Mouse (Mus musculus): ENCODE measurements around the gene Mocs1. TPM values are rescaled to one million over a fixed set of nuclear protein-coding genes. Genes with fewer than 3 reads are reported as not detected.

The Mocs1 gene
- 8.4 and 8.9 TPM in 2 replicates for polyA plus RNA-seq (2015; fragmentation: Nextera tagmentation; extraction: Ambion mirVana)

GRCm38 (mm10) chr17:49428239-49428688 lies at the start of gene Mocs1:
TSS of gene Mocs1 (plus strand) at chr17:49428362.
- H3K9ac ChIP-seq, result peak within 1 kb of the TSS; percentile 82
- peak within 1 kb of the TSS; percentile 71 for H3K4me2 ChIP-seq
- peak within 1 kb of the TSS; percentile 63 for H3K4me3 ChIP-seq (replicated peaks)
- H3K9me3 ChIP-seq (replicated peaks), result no peaks in the 10 kb centered on the region
- H3K4me1 ChIP-seq, result peaks cover 41% of the 10 kb centered on the region
- peak; percentile 99 for ATAC-seq (replicated peaks; ENCODE audit: low FRiP score)
- under 1% methylated on average over 28 of the region's 28 CpGs for WGBS
- H3K27ac ChIP-seq, result peak within 1 kb of the TSS; percentile 75
- no peaks in the 10 kb centered on the region for H3K27me3 ChIP-seq
- H3K36me3 ChIP-seq, result 0 out of 2 replicates have a peak, but pooled peaks cover 5% of the 10 kb centered on the region

DNA sequence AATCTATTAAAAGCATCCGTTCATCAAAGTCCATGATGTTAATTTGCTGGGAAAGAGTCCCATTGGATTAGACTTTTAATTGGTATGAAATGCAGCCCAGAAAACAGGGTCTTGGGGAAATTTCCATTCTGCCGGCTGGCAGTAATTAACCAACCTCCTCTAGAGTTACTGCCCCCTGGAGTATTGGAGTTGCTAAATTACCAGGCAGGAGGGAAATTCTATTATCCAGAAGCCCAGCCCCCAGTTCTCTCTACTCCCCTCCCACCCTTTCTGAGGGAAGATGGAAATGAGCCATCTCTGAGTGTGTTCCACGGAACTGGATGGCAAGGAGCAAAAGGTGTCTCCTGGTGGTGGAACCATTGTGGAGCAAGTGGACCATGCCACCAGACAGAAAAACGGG lies 48.5 kb upstream of the Mocs1 start:
- H3K9me3 ChIP-seq (replicated peaks), result no peaks in the 10 kb centered on the region
- no peak overlapping the region for H3K4me2 ChIP-seq
- ATAC-seq (replicated peaks; ENCODE audit: low FRiP score), result no peak
- no peaks in the 10 kb centered on the region for H3K4me1 ChIP-seq
- WGBS, result 82% methylated on average over 4 of the region's 4 CpGs
- no peak overlapping the region for H3K27ac ChIP-seq
- no peak overlapping the region for H3K9ac ChIP-seq
- no peaks in the 10 kb centered on the region for H3K36me3 ChIP-seq
- H3K4me3 ChIP-seq (replicated peaks), result no peak overlapping the region
- no peaks in the 10 kb centered on the region for H3K27me3 ChIP-seq

DNA sequence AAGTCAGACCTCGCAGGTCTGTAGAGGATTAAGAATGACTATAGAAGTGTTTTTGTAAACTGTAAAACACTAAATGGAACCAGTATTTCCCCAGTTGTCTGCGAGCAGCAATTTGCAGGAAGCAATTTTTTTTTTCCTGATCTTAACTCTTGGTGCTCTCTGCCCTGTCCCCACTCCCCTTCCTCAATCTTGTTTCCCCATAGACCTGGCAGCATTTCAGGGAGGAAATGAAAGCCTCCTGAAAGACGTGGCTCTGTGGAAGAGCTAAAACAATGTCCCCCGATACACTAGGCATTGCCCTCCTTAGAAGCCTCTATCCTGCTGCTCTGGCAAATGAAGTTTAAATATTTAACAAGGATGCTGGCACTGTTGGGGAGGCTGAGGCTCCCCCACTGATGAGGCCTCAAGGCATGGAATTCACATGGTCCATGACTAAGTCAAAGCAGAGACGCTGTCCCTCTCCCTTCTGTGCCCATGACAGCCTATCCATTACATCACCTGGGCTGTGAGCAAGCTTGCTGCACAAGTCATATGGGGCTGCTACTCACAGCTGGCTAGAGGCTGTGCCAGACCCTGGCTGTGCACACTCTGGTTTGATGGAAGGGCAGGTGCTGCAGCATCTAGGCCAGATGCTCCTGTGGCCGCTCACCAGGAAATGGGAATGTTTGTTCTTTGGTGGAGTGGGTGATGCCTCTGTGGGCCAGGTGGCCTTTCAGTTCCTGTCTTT lies 43.8 kb upstream of the Mocs1 start:
- no peak for ATAC-seq (replicated peaks; ENCODE audit: low FRiP score)
- H3K27me3 ChIP-seq, result no peaks in the 10 kb centered on the region
- H3K4me1 ChIP-seq, result no peaks in the 10 kb centered on the region
- H3K4me3 ChIP-seq (replicated peaks), result no peak overlapping the region
- H3K27ac ChIP-seq, result no peak overlapping the region
- 41% methylated on average over 6 of the region's 6 CpGs for WGBS
- H3K9ac ChIP-seq, result no peak overlapping the region
- no peaks in the 10 kb centered on the region for H3K36me3 ChIP-seq
- H3K9me3 ChIP-seq (replicated peaks), result no peaks in the 10 kb centered on the region; the same call in 1 of the 2 replicates
- H3K4me2 ChIP-seq, result no peak overlapping the region

- no peak overlapping the region for H3K4me3 ChIP-seq (replicated peaks)
- no peak overlapping the region for H3K9ac ChIP-seq
- no peaks in the 10 kb centered on the region; the same call in 1 of the 2 replicates for H3K9me3 ChIP-seq (replicated peaks)
- H3K27ac ChIP-seq, result no peak overlapping the region
- ATAC-seq (replicated peaks; ENCODE audit: low FRiP score), result no peak
- H3K4me2 ChIP-seq, result no peak overlapping the region
- H3K27me3 ChIP-seq, result no peaks in the 10 kb centered on the region
- no peaks in the 10 kb centered on the region for H3K4me1 ChIP-seq
- no peaks in the 10 kb centered on the region for H3K36me3 ChIP-seq
- WGBS, result 85% methylated on average over 2 of the region's 2 CpGs
Measured at GRCm38 (mm10) chr17:49387741-49388140, 40.4 kb upstream of the Mocs1 start.

GRCm38 (mm10) chr17:49392751-49393150 lies 35.4 kb upstream of the Mocs1 start:
- 17% methylated on average over 1 of the region's 1 CpGs for WGBS
- ATAC-seq (replicated peaks; ENCODE audit: low FRiP score), result no peak

DNA sequence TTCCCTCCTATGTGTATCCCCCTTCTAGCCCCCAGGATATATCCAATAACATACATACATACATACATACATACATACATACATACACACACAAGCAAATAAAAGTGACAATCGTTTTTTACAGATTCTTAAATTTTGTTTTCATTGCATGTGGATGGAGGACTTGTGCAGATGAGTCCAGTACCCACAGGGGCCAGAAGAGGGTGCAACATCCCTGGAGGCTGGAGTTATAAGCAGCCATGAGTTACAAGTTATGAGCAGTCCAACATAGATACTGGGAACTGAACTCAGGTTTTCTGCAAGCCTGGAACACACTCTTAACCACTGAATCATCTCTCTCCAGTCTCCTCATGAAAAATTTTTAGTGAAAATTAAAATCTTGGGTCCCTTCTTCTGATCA lies 33.3 kb upstream of the Mocs1 start:
- H3K27ac ChIP-seq, result no peak overlapping the region
- H3K9me3 ChIP-seq (replicated peaks), result no peaks in the 10 kb centered on the region
- 77% methylated on average over 1 of the region's 1 CpGs for WGBS

More at GRCm38 (mm10) chr17:49392751-49393150, 35.4 kb upstream of the Mocs1 start:
- Histone ChIP-seq H3K27me3 (no peaks in the 10 kb centered on the region), H3K4me3 (replicated peaks) (no peak overlapping the region), H3K9ac (no peak overlapping the region), H3K9me3 (replicated peaks) (no peaks in the 10 kb centered on the region; the same call in 1 of the 2 replicates), H3K4me2 (no peak overlapping the region), H3K4me1 (no peaks in the 10 kb centered on the region), H3K27ac (no peak overlapping the region), H3K36me3 (no peaks in the 10 kb centered on the region)

DNA sequence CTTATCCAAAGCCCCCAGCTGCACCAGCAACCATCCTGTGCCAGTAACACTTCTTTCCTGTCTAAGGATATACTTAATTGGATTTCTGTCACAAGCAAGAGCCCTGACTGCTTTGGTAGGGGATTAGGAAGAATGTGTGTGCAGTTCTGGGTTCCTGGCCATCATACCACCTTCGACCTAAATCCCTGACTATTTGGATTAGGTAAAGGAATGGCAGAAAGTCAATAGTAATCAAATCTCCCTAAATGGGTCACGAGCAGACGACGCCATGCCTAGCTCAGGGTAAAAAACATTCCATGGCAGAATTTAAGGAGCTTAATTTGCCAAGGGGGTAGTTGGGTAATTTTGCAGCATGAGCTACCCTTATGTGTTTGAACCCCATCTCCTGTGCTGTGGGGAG lies 28.6 kb upstream of the Mocs1 start:
- no peaks in the 10 kb centered on the region for H3K36me3 ChIP-seq
- H3K4me3 ChIP-seq (replicated peaks), result no peak overlapping the region
- H3K4me1 ChIP-seq, result no peaks in the 10 kb centered on the region
- H3K9ac ChIP-seq, result no peak overlapping the region
- no peak overlapping the region for H3K27ac ChIP-seq
- WGBS, result 78% methylated on average over 4 of the region's 4 CpGs
- H3K27me3 ChIP-seq, result no peaks in the 10 kb centered on the region
- no peak overlapping the region for H3K4me2 ChIP-seq
- no peaks in the 10 kb centered on the region for H3K9me3 ChIP-seq (replicated peaks)
- no peak for ATAC-seq (replicated peaks; ENCODE audit: low FRiP score)

More for the DNA sequence above, 33.3 kb upstream of the Mocs1 start:
- Histone ChIP-seq H3K4me3 (replicated peaks) (no peak overlapping the region), H3K4me1 (no peaks in the 10 kb centered on the region), H3K9ac (no peak overlapping the region), H3K36me3 (no peaks in the 10 kb centered on the region), H3K4me2 (no peak overlapping the region), H3K27me3 (no peaks in the 10 kb centered on the region)
- ATAC-seq (replicated peaks; ENCODE audit: low FRiP score), result no peak

GRCm38 (mm10) chr17:49400130-49400529 lies 28.0 kb upstream of the Mocs1 start:
- Histone ChIP-seq H3K27ac (no peak overlapping the region), H3K4me3 (replicated peaks) (no peak overlapping the region), H3K36me3 (no peaks in the 10 kb centered on the region), H3K4me1 (no peaks in the 10 kb centered on the region), H3K4me2 (no peak overlapping the region), H3K9me3 (replicated peaks) (no peaks in the 10 kb centered on the region), H3K9ac (no peak overlapping the region), H3K27me3 (no peaks in the 10 kb centered on the region)
- WGBS, result 6% methylated on average over 2 of the region's 2 CpGs
- 0 out of 2 replicates have a peak, but pooled peaks have one; percentile 52 for ATAC-seq (replicated peaks; ENCODE audit: low FRiP score)

- H3K4me3 ChIP-seq (replicated peaks), result no peak overlapping the region
- H3K4me1 ChIP-seq, result no peaks in the 10 kb centered on the region
- WGBS, result 73% methylated on average over 6 of the region's 6 CpGs
- H3K36me3 ChIP-seq, result no peaks in the 10 kb centered on the region
- no peak overlapping the region for H3K27ac ChIP-seq
- H3K9me3 ChIP-seq (replicated peaks), result no peaks in the 10 kb centered on the region
- no peaks in the 10 kb centered on the region for H3K27me3 ChIP-seq
- H3K9ac ChIP-seq, result no peak overlapping the region
- no peak overlapping the region for H3K4me2 ChIP-seq
- no peak for ATAC-seq (replicated peaks; ENCODE audit: low FRiP score)
Measured at GRCm38 (mm10) chr17:49403151-49403550, 25.0 kb upstream of the Mocs1 start.

- Histone ChIP-seq H3K27ac (no peak overlapping the region), H3K27me3 (no peaks in the 10 kb centered on the region), H3K4me3 (replicated peaks) (no peak overlapping the region), H3K9me3 (replicated peaks) (no peaks in the 10 kb centered on the region), H3K4me2 (no peak overlapping the region), H3K4me1 (no peaks in the 10 kb centered on the region), H3K36me3 (no peaks in the 10 kb centered on the region), H3K9ac (no peak overlapping the region)
- WGBS, result 83% methylated on average over 5 of the region's 5 CpGs
- no peak for ATAC-seq (replicated peaks; ENCODE audit: low FRiP score)
Measured at GRCm38 (mm10) chr17:49405927-49406326, 22.2 kb upstream of the Mocs1 start.

DNA sequence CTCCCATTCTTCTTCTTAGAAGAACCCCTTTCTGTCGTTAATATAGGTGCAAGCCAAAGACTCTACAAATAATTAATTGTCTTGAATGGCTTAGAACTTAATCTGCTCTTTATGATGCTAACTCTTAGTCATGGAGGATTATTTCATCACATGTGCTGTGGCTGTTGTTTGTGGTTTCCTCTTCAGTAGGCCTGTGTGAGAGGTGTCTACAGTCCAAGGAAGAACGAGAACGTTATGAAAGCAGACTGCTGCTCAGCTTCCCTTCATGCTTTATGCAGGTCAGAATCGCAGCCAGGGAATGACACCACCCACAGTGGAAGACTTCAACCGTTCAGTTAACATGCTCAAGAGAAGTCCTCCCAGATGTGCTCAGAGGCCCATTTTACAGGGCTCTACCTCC lies 15.2 kb upstream of the Mocs1 start:
- no peak overlapping the region for H3K9ac ChIP-seq
- WGBS, result 88% methylated on average over 5 of the region's 5 CpGs

DNA sequence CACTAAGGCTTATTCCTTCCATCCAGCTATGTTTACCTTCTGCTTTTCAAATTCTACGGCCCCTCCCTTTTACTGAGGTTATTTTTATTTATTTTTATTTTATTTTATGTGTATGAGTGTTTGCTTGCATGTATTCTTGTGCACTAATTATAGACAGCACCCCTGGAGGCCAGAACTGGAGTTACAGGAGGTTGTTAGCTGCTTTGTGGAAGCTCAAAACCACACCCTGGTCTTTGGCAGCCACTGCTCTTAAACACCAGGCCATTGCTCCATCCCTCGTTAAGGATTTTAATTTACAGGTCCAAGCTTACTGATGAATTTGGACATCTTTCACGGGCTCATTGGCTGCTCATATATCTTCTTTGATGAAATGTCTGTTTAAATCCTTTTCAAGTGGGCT lies 14.6 kb upstream of the Mocs1 start:
- 53% methylated on average over 3 of the region's 3 CpGs for WGBS

More for the DNA sequence above, 15.2 kb upstream of the Mocs1 start:
- no peaks in the 10 kb centered on the region for H3K4me1 ChIP-seq
- no peak overlapping the region for H3K4me2 ChIP-seq
- H3K27me3 ChIP-seq, result no peaks in the 10 kb centered on the region
- no peaks in the 10 kb centered on the region for H3K9me3 ChIP-seq (replicated peaks)
- H3K27ac ChIP-seq, result no peak overlapping the region
- no peak for ATAC-seq (replicated peaks; ENCODE audit: low FRiP score)
- no peak overlapping the region for H3K4me3 ChIP-seq (replicated peaks)
- H3K36me3 ChIP-seq, result no peaks in the 10 kb centered on the region

More for the DNA sequence above, 14.6 kb upstream of the Mocs1 start:
- no peak overlapping the region for H3K27ac ChIP-seq
- no peaks in the 10 kb centered on the region for H3K27me3 ChIP-seq
- no peak for ATAC-seq (replicated peaks; ENCODE audit: low FRiP score)
- no peaks in the 10 kb centered on the region for H3K9me3 ChIP-seq (replicated peaks)
- H3K4me1 ChIP-seq, result no peaks in the 10 kb centered on the region
- H3K4me2 ChIP-seq, result no peak overlapping the region
- no peaks in the 10 kb centered on the region for H3K36me3 ChIP-seq
- H3K4me3 ChIP-seq (replicated peaks), result no peak overlapping the region
- H3K9ac ChIP-seq, result no peak overlapping the region
